Mouse (Mus musculus) frontal cortex, postnatal 14 days (tissue): ENCODE measurements around the gene Sipa1l3.

ENCODE experiments used
- DNase-seq, 2 experiments: peaks; one replicate each; pipeline ENCODE4 v3.0.0; 2022; ENCODE audit warnings: low spot score in 2 of 2

Sipa1l3 gene

GRCm38 (mm10) chr7:29305263-29305988 is 213.0 kb downstream of the Sipa1l3 start:
- DNase-seq: no peak

GRCm38 (mm10) chr7:29304463-29305262 is 213.8 kb downstream of the Sipa1l3 start:
- peak in 1 of 2 experiments; percentile 47 for DNase-seq

GRCm38 (mm10) chr7:29303738-29304462 is 214.5 kb downstream of the Sipa1l3 start, which contains the start of gene Dpf1:
Dpf1 (plus strand) TSS chr7:29303951.
- DNase-seq: peak; percentile 88 to 89

GRCm38 (mm10) chr7:29302641-29303040 is 215.8 kb downstream of the Sipa1l3 start:
- no peak for DNase-seq

- DNase-seq: peak in 1 of 2 experiments; percentile 54
Measured at GRCm38 (mm10) chr7:29301127-29301566, 217.3 kb downstream of the Sipa1l3 start.

- no peak for DNase-seq
Measured at GRCm38 (mm10) chr7:29296998-29297397, 221.4 kb downstream of the Sipa1l3 start.

- DNase-seq: no peak
Measured at GRCm38 (mm10) chr7:29295861-29296647, 222.4 kb downstream of the Sipa1l3 start.

- DNase-seq: no peak
Measured at GRCm38 (mm10) chr7:29294111-29294761, 224.2 kb downstream of the Sipa1l3 start.

- no peak for DNase-seq
Measured at GRCm38 (mm10) chr7:29293131-29294065, 225.0 kb downstream of the Sipa1l3 start.

- DNase-seq: no peak
Measured at GRCm38 (mm10) chr7:29292458-29293098, 225.9 kb downstream of the Sipa1l3 start.

- no peak for DNase-seq
Measured at GRCm38 (mm10) chr7:29291616-29292457, 226.6 kb downstream of the Sipa1l3 start.

GRCm38 (mm10) chr7:29290691-29291485 is 227.6 kb downstream of the Sipa1l3 start:
- no peak for DNase-seq

GRCm38 (mm10) chr7:29289856-29290255 is 228.6 kb downstream of the Sipa1l3 start:
- DNase-seq: no peak

- no peak for DNase-seq
Measured at GRCm38 (mm10) chr7:29288942-29289638, 229.4 kb downstream of the Sipa1l3 start, which contains the start of gene Ppp1r14a. Ppp1r14a (plus strand) TSS chr7:29289308.

GRCm38 (mm10) chr7:29288079-29288478 is 230.4 kb downstream of the Sipa1l3 start:
- no peak for DNase-seq

GRCm38 (mm10) chr7:29287481-29287880 is 231.0 kb downstream of the Sipa1l3 start:
- DNase-seq: no peak

- DNase-seq: no peak
Measured at GRCm38 (mm10) chr7:29284523-29284922, 233.9 kb downstream of the Sipa1l3 start.
